Mouse (Mus musculus) bone marrow macrophage, adult 2 months (primary cell): ENCODE data around the gene Hspbap1.

Experiments
- CTCF ChIP-seq: IDR thresholded peaks from 2 replicates; pipeline ENCODE4 v1.5.1; 2012; ENCODE audit warnings: low read depth, mild to moderate bottlenecking, low read length, moderate library complexity
- POLR2A ChIP-seq: IDR thresholded peaks from 2 replicates; pipeline ENCODE4 v1.6.1; 2012; ENCODE audit warnings: mild to moderate bottlenecking, low read depth, low read length, borderline replicate concordance

DNA sequence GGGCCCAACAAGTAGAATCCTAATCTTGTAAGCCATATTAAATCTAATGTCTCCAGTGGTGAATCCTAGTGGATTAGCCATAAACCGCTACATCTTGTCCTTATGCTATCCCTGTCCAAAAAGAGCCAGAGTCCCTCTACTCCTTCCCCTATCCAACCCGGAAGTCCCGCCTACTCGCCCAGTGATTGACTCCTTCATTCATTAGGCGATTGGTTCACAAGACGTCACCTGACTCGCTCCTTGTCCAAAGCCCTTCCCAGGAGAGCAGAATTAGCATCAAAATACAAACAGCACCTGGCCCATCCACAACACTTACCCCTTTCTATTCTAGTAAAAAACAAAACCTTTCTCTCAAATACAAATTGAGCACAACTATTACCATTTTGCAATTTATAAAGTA, 59.8 kb downstream of the Hspbap1 start:
- TF ChIP-seq POLR2A (no peak), CTCF (no peak)
